Mouse (Mus musculus): ENCODE results near the gene Gm4340. TPM values are rescaled to one million over a fixed set of nuclear protein-coding genes. Genes with fewer than 3 reads are reported as not detected.

Gm4340 gene
- polyA plus RNA-seq, 1 experiment from 2014 or later = not detected

Other genes starting within 250 kb of the Gm4340 start
- not detected in 2 replicates for gene Gm21293, start 51.1 kb upstream of the Gm4340 start, polyA plus RNA-seq (2015; fragmentation: Nextera tagmentation; extraction: Ambion mirVana)
- not detected in 2 replicates for gene Gm6763, start 42.5 kb upstream of the Gm4340 start, polyA plus RNA-seq (2015; fragmentation: Nextera tagmentation; extraction: Ambion mirVana)
- gene Gm8764, start 34.0 kb upstream of the Gm4340 start, polyA plus RNA-seq (2015; fragmentation: Nextera tagmentation; extraction: Ambion mirVana) = not detected in 2 replicates
- not detected in 2 replicates for gene Gm21304, start 25.5 kb upstream of the Gm4340 start, polyA plus RNA-seq (2015; fragmentation: Nextera tagmentation; extraction: Ambion mirVana)
- not detected in 2 replicates for gene Gm21312, start 17.0 kb upstream of the Gm4340 start, polyA plus RNA-seq (2015; fragmentation: Nextera tagmentation; extraction: Ambion mirVana)
- gene Gm20765, start 8.5 kb upstream of the Gm4340 start, polyA plus RNA-seq (2015; fragmentation: Nextera tagmentation; extraction: Ambion mirVana) = not detected in 2 replicates